Mouse (Mus musculus): ENCODE data around the gene Cops6.
A peak's percentile ranks its signal among the peaks of the same experiment; 100 is the strongest.

Gene Cops6

DNA sequence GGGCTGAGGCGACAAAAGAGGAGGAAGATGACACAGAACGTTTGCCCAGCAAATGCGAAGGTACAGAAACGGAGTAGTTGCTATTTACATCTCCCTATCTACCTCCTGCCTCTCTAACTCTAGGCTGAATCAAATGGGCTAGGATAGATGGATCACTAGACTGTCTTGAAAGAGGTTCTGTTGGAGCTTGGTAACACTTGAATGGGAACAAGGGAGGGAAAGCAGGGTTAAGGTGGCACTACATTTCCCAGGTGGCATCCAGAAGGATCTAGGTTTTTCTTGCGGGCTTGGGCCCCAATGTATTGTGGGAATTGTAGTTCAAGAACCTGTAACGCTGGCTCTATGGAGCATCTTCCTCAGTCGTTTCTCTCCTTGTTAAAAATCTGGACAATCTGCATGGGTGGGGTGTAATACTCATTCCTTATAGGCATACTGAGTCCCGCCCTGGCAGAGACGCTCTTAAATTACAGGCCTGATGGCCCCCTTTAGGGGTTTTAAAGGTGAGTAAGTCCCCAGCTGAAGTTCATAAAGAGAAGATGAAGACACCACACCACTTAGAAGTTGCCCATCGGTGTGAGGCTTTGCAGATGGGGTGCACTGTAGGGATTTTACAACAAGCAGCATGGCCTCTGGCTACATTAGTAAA lies 26.9 kb downstream of the Cops6 start:
- peak; percentile 71 to 82 for DNase-seq (ENCODE audit: low spot score in 2 of 2)

DNA sequence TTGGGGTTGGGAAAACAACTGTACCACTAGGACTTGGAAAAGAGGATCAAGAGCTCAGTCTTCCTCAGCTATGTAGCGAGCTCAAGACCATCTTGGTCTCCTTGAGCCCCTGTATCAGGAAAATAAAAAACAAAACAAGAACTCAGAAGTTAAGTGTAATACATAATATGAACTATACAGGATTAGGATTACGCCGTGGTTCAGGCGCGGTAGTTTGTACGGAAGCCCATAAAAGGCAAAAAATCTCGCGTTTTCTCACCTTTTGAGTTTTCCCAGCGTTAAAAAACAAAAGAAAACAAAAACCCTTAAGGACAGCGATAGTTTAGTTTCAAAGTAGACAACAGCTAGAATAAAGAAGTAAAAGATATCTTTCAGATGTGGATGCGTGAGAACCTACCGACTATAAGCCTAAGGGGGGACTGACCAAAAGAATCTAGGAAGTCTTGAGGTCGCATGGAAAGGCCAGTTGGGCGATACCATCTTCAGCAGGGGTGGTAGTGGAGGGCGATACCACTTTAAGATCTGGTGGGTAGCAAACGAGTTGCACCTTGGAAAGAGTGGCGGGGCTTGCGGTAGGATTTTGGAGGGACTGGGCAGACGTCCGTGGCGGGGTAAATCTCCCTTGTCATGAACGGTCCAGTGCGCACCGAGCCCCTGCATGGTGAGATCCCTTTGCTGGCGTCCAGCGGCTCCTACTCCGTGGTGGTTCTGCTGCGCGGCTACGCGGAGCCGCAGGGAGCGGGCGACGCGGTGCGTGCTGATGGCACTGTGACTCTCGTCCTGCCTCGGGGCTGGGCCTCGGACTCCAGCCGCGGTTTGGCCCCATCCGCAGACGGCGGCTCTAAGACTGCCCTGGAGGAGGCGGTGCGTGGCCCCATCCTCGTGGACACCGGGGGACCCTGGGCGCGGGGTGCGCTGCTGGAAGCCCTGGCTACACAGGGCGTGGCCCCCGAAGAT lies 33.2 kb downstream of the Cops6 start, which contains the start of gene Mblac1:
Gene Mblac1, plus strand, starts transcription at position 544 of the 957 bp plus-strand sequence.
- peak; percentile 63 to 67 for DNase-seq (ENCODE audit: low spot score in 2 of 2)

GRCm38 (mm10) chr5:138194755-138195345 lies 34.0 kb downstream of the Cops6 start:
- no peak for DNase-seq (ENCODE audit: low spot score in 2 of 2)

GRCm38 (mm10) chr5:138195463-138195862 lies 34.6 kb downstream of the Cops6 start:
- no peak for DNase-seq (ENCODE audit: low spot score in 2 of 2)

DNA sequence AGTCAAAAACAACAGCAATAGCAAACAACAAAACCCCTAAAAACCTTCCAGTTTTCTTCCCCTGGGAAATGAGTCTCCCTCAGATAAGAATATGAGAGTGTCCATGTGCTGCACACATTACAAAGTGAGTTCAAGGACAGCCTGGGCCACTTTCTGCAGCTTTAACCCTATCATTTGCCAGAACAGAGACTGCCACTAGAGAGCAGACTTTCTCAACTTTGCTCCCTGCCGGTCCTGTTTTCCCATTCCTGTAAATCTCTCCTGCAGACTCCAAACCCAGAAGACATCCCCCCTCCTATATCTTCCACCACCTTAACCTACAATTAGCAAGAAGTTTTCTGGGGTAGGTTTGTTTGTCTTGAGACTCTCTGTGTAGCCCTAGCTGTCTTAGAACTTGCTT lies 38.7 kb downstream of the Cops6 start:
- no peak for DNase-seq (ENCODE audit: low spot score in 2 of 2)

DNA sequence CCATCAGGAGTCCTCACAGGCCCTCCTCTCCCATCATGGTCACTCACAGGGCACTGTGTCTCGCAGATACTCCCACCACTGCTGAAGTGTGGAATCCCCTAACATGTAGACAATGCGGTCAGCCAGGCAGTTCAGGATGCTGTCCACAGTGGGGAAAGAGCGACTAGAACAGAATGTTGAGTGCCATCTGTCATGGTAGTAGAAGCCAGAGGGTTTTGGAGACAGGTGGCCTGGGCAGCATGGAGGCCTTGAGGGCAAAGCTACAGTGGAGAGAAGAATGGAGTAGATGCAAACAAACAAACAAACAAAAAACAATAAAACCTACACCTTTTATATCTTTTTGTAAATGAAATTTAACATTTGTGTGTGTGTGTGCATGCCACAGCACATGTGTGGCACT lies 41.2 kb downstream of the Cops6 start:
- no peak for DNase-seq (ENCODE audit: low spot score in 2 of 2)

DNA sequence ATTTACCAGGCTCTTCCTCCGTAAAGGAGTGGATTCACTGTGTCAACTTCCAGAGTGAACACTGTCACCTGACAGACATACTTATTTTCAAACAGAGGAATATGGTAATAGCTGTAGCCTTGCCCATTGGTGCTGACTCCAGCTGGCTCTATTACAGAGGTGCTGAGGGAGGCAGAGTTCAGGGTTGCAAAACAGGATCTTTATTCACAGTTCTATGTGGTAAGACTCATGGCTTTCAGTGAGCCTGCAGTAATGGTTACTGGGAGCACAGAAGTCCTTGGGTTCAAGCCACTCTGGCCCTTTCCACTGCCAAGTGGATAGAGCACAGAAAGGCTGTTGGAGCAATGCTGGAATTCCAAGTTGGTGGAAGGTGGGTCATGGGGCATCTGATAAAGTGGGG lies 46.4 kb downstream of the Cops6 start:
- DNase-seq (ENCODE audit: low spot score in 2 of 2), result no peak

DNA sequence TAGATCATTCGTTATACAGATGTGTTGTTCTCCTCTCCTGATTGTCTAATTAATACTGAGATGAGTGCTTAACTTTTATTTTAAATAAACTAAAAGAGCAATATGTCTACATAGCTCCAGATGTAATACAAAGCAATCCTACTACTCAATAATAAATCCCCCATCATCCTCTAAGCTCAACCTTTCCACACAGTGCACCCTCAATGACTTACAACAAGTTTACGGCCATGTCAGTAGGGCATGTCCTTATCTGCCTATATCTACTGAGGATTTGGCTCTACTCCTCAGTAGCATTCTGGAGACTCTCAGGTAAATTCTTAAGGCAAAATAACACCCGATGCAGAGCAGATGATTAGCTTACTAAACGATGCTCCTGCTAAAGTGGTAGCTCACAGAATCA lies 47.0 kb downstream of the Cops6 start:
- DNase-seq (ENCODE audit: low spot score in 2 of 2), result no peak
